9 mouse cellular contexts compared by ENCODE assay signal in genomic region chr11:50603082-50603910, GRCm38 (mm10). TPM values are rescaled to one million over a fixed set of nuclear protein-coding genes. Genes with fewer than 3 reads are reported as not detected.
A peak's percentile ranks its signal among the peaks of the same experiment; 100 is the strongest.
DNase-seq lines count a peak whose midpoint lies in the region; ATAC-seq lines count a peak whose summit lies in the region.
"Had no signal": no experiment of that assay in that cellular context is flagged by ENCODE, and none has a peak within 500 bp of the region (broad histone marks: within the 10 kb centered on the region; RNA-seq: fewer than 3 reads in every experiment).

No protein-coding gene starts in this region.

- 0 out of 2 replicates have a peak, but pooled peaks have one; percentile 14 for ATAC-seq in frontal cortex, adult (ENCODE audit: low TSS enrichment)
- peak; percentile 44 for ATAC-seq in forebrain, embryonic 15.5 days (replicated peaks)
- no peak for ATAC-seq in liver, embryonic 15.5 days (ENCODE audit: insufficient read depth)
- ATAC-seq in neutrophil, adult 5-6 weeks (ENCODE audit: extremely low read depth, insufficient number of reproducible peaks, low FRiP score, poor library complexity, severe bottlenecking), result 0 out of 2 replicates have a peak, but pooled peaks have one; percentile 4

- H3K4me2 ChIP-seq in forebrain, embryonic 15.5 days (replicated peaks), result peak overlapping the region; percentile 96
- peak overlapping the region; percentile 54; the same call in 1 of the 2 replicates for H3K4me2 ChIP-seq in liver, embryonic 15.5 days

- H3K4me1 ChIP-seq in forebrain, embryonic 15.5 days, result peaks cover 19% of the 10 kb centered on the region
- H3K4me1 ChIP-seq in hindbrain, embryonic 10.5 days (replicated peaks), result peaks cover 26% of the 10 kb centered on the region
- H3K4me1 ChIP-seq in liver, embryonic 15.5 days (replicated peaks), result no peaks in the 10 kb centered on the region

- H3K4me3 ChIP-seq in forebrain, embryonic 15.5 days, result peak overlapping the region; percentile 61
- H3K4me3 ChIP-seq in hindbrain, embryonic 10.5 days, result peak overlapping the region; percentile 76
- peak overlapping the region; percentile 43 for H3K4me3 ChIP-seq in liver, embryonic 15.5 days (replicated peaks)

- H3K9me3 ChIP-seq in forebrain, embryonic 15.5 days, result no peaks in the 10 kb centered on the region
- no peaks in the 10 kb centered on the region for H3K9me3 ChIP-seq in hindbrain, embryonic 10.5 days
- H3K9me3 ChIP-seq in liver, embryonic 15.5 days (replicated peaks), result no peaks in the 10 kb centered on the region

- no peak for DNase-seq in frontal cortex, postnatal 36 days (ENCODE audit: low spot score in 2 of 2)
- peak; percentile 43 to 52 for DNase-seq in adrenal gland, postnatal 36 days
- peak; percentile 74 for DNase-seq in hindbrain, embryonic 10.5 days (ENCODE audit: low spot score)
- peak; percentile 69 to 76 for DNase-seq in urinary bladder, postnatal 4 days (ENCODE audit: low spot score in 2 of 2)

- H3K27me3 ChIP-seq in forebrain, embryonic 15.5 days, result peaks cover 43% of the 10 kb centered on the region
- peaks cover 89% of the 10 kb centered on the region for H3K27me3 ChIP-seq in hindbrain, embryonic 10.5 days (ENCODE audit: insufficient read depth, poor library complexity, severe bottlenecking)
- H3K27me3 ChIP-seq in liver, embryonic 15.5 days, result peaks cover 68% of the 10 kb centered on the region

- H3K27ac ChIP-seq in forebrain, embryonic 15.5 days (replicated peaks), result no peak overlapping the region
- H3K27ac ChIP-seq in hindbrain, embryonic 10.5 days, result 0 out of 2 replicates have a peak overlapping the region, but pooled peaks have one; percentile 8
- H3K27ac ChIP-seq in liver, embryonic 15.5 days (replicated peaks), result no peak overlapping the region

- 2% methylated on average over 52 of the region's 52 CpGs for WGBS in forebrain, embryonic 15.5 days
- WGBS in hindbrain, embryonic 10.5 days, result under 1% methylated on average over 52 of the region's 52 CpGs
- 2% methylated on average over 52 of the region's 52 CpGs for WGBS in liver, embryonic 15.5 days (ENCODE audit: insufficient replicate concordance)

- H3K9ac ChIP-seq in forebrain, embryonic 15.5 days (replicated peaks), result peak overlapping the region; percentile 28; the same call in 1 of the 2 replicates
- H3K9ac ChIP-seq in liver, embryonic 15.5 days, result no peak overlapping the region

- H3K36me3 ChIP-seq in forebrain, embryonic 15.5 days, result no peaks in the 10 kb centered on the region
- H3K36me3 ChIP-seq in hindbrain, embryonic 10.5 days, result no peaks in the 10 kb centered on the region
- no peaks in the 10 kb centered on the region for H3K36me3 ChIP-seq in liver, embryonic 15.5 days (replicated peaks)

RNA-seq across cellular contexts. Expression of gene Adamts2, which starts 1.4 kb away (rescaled TPM):
- 10 to 100 TPM in 1 of 2 experiments, 1 to 10 TPM in 1; 6.4 to 13.1 TPM for total RNA-seq in adrenal gland, postnatal 36 days (2021)
- polyA plus RNA-seq in forebrain, embryonic 15.5 days (2015; fragmentation: Nextera tagmentation; extraction: Ambion mirVana), result 2.5 and 2.8 TPM in 2 replicates
- polyA plus RNA-seq in hindbrain, embryonic 10.5 days (2016; fragmentation: Nextera tagmentation; extraction: Ambion mirVana), result 1.3 and 2.8 TPM in 2 replicates
- 1.4 and 1.9 TPM in 2 replicates for polyA plus RNA-seq in liver, embryonic 15.5 days (2015; fragmentation: Nextera tagmentation; extraction: Ambion mirVana)
- total RNA-seq in neutrophil, adult 5-6 weeks (2017), result 0.12 TPM in 1 of 2 replicates, not detected in the other
- total RNA-seq: CH12.LX had no signal

Comparison
In these comparisons a context has a peak if more than half of its experiments do, and no peak if none do; other contexts are left out.
1. DNase-seq: peak in adrenal gland, postnatal 36 days (2 of 2), hindbrain, embryonic 10.5 days (single experiment) and urinary bladder, postnatal 4 days (2 of 2); none in frontal cortex, postnatal 36 days (0 of 2).
2. Peak in every context shown above with its lines, with median percentiles within 50 percentile points of each other: H3K4me3 ChIP-seq.